Mouse (Mus musculus): ENCODE results near the gene Fbxw11. TPM values are rescaled to one million over a fixed set of nuclear protein-coding genes. Genes with fewer than 3 reads are reported as not detected.
"Not testable (repeated sequence)": the region's sequence is repeated elsewhere in the genome, so short reads cannot be mapped to it uniquely, and the experiment has no call there.

Fbxw11 gene
- polyA plus RNA-seq, 1 experiment from 2014 or later: 65.1 TPM

- ATAC-seq (ENCODE audit: insufficient number of reproducible peaks, insufficient read depth, low FRiP score, low read depth): no peak
- WGBS: 81% methylated on average over 2 of the region's 2 CpGs
Measured at GRCm38 (mm10) chr11:32714896-32715295, 72.4 kb downstream of the Fbxw11 start.

DNA sequence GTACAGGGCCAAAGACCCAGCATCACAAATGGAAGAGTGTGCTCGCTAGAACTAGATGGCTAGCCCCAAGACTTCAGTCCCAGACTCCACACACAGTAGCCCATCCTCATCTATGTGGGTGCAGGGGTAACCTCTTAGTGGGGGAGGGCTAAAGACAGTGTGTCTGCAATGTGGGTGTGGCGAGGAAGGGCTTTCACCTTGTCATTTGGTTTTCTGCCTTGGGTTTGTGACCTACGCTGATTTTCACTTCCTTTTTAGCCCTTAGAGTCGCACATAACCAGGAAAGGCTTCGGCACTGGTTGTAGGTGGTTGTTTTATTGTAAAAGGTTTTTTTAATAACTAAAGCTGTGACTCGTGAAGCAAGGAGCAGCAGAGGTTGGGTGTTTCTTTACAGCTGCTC, 73.0 kb downstream of the Fbxw11 start:
- Histone ChIP-seq H3K9me3 (ENCODE audit: control insufficient read depth, low read depth, low read length) (no peaks in the 10 kb centered on the region), H3K27ac (ENCODE audit: low read length) (no peak overlapping the region), H3K4me2 (replicated peaks; ENCODE audit: low read depth, low read length) (no peak overlapping the region), H3K4me3 (ENCODE audit: low read depth, low read length) (no peak overlapping the region), H3K4me1 (ENCODE audit: control insufficient read depth, insufficient read depth, low read length) (no peaks in the 10 kb centered on the region), H3K9ac (replicated peaks; ENCODE audit: low read depth, low read length) (no peak overlapping the region), H3K27me3 (ENCODE audit: control insufficient read depth, insufficient read depth, low read length) (no peaks in the 10 kb centered on the region), H3K36me3 (ENCODE audit: control insufficient read depth, insufficient read depth, low read length) (peaks cover 9% of the 10 kb centered on the region)
- 81% methylated on average over 6 of the region's 6 CpGs for WGBS
- ATAC-seq (ENCODE audit: insufficient number of reproducible peaks, insufficient read depth, low FRiP score, low read depth): no peak

More at GRCm38 (mm10) chr11:32714896-32715295, 72.4 kb downstream of the Fbxw11 start:
- H3K4me1 ChIP-seq (ENCODE audit: control insufficient read depth, insufficient read depth, low read length): no peaks in the 10 kb centered on the region
- H3K9me3 ChIP-seq (ENCODE audit: control insufficient read depth, low read depth, low read length): no peaks in the 10 kb centered on the region
- no peak overlapping the region for H3K4me3 ChIP-seq (ENCODE audit: low read depth, low read length)
- no peak overlapping the region for H3K27ac ChIP-seq (ENCODE audit: low read length)
- H3K27me3 ChIP-seq (ENCODE audit: control insufficient read depth, insufficient read depth, low read length): no peaks in the 10 kb centered on the region
- no peak overlapping the region for H3K4me2 ChIP-seq (replicated peaks; ENCODE audit: low read depth, low read length)
- H3K9ac ChIP-seq (replicated peaks; ENCODE audit: low read depth, low read length): no peak overlapping the region
- peaks cover 9% of the 10 kb centered on the region for H3K36me3 ChIP-seq (ENCODE audit: control insufficient read depth, insufficient read depth, low read length)

DNA sequence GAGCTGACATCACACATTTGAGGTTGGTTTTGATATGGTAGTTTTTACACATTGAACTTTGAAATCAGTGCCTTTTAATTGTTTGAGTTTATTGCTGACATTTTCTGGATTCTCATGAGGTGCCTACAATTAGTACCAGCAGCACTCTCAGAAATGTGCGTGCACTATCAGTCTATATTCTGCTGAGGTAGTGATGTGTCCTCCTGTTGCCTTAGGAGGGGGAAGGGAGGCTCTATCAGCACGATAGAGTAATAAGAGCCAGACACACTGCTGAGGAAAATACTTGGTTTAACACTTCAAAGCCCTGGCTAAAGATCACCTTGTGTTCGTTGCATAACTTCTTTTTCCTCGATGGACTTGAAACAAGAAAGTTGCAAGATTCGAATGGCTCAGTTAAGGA, 73.4 kb downstream of the Fbxw11 start:
- Histone ChIP-seq H3K4me1 (ENCODE audit: control insufficient read depth, insufficient read depth, low read length) (no peaks in the 10 kb centered on the region), H3K9me3 (ENCODE audit: control insufficient read depth, low read depth, low read length) (no peaks in the 10 kb centered on the region), H3K27ac (ENCODE audit: low read length) (no peak overlapping the region), H3K27me3 (ENCODE audit: control insufficient read depth, insufficient read depth, low read length) (no peaks in the 10 kb centered on the region), H3K36me3 (ENCODE audit: control insufficient read depth, insufficient read depth, low read length) (peaks cover 9% of the 10 kb centered on the region), H3K4me2 (replicated peaks; ENCODE audit: low read depth, low read length) (no peak overlapping the region), H3K4me3 (ENCODE audit: low read depth, low read length) (no peak overlapping the region), H3K9ac (replicated peaks; ENCODE audit: low read depth, low read length) (no peak overlapping the region)
- ATAC-seq (ENCODE audit: insufficient number of reproducible peaks, insufficient read depth, low FRiP score, low read depth): no peak
- 75% methylated on average over 5 of the region's 5 CpGs for WGBS

GRCm38 (mm10) chr11:32716876-32717275, 74.4 kb downstream of the Fbxw11 start:
- no peaks in the 10 kb centered on the region for H3K9me3 ChIP-seq (ENCODE audit: control insufficient read depth, low read depth, low read length)
- no peak for ATAC-seq (ENCODE audit: insufficient number of reproducible peaks, insufficient read depth, low FRiP score, low read depth)
- peaks cover 6% of the 10 kb centered on the region for H3K36me3 ChIP-seq (ENCODE audit: control insufficient read depth, insufficient read depth, low read length)
- H3K4me3 ChIP-seq (ENCODE audit: low read depth, low read length): no peak overlapping the region
- H3K9ac ChIP-seq (replicated peaks; ENCODE audit: low read depth, low read length): no peak overlapping the region
- H3K4me1 ChIP-seq (ENCODE audit: control insufficient read depth, insufficient read depth, low read length): no peaks in the 10 kb centered on the region
- H3K27ac ChIP-seq (ENCODE audit: low read length): no peak overlapping the region
- no peaks in the 10 kb centered on the region for H3K27me3 ChIP-seq (ENCODE audit: control insufficient read depth, insufficient read depth, low read length)
- 69% methylated on average over 4 of the region's 4 CpGs for WGBS
- no peak overlapping the region for H3K4me2 ChIP-seq (replicated peaks; ENCODE audit: low read depth, low read length)

- not testable (repeated sequence) for H3K9ac ChIP-seq (replicated peaks; ENCODE audit: low read depth, low read length); H3K36me3 ChIP-seq (ENCODE audit: control insufficient read depth, insufficient read depth, low read length); H3K9me3 ChIP-seq (ENCODE audit: control insufficient read depth, low read depth, low read length); H3K4me2 ChIP-seq (replicated peaks; ENCODE audit: low read depth, low read length); ATAC-seq (ENCODE audit: insufficient number of reproducible peaks, insufficient read depth, low FRiP score, low read depth); H3K27me3 ChIP-seq (ENCODE audit: control insufficient read depth, insufficient read depth, low read length); H3K4me3 ChIP-seq (ENCODE audit: low read depth, low read length); H3K4me1 ChIP-seq (ENCODE audit: control insufficient read depth, insufficient read depth, low read length); H3K27ac ChIP-seq (ENCODE audit: low read length)
- 92% methylated on average over 9 of the region's 9 CpGs for WGBS
Measured at GRCm38 (mm10) chr11:32717711-32718110, 75.2 kb downstream of the Fbxw11 start.

- Histone ChIP-seq H3K36me3 (ENCODE audit: control insufficient read depth, insufficient read depth, low read length) (peaks cover 4% of the 10 kb centered on the region; the same call in 1 of the 2 replicates), H3K9me3 (ENCODE audit: control insufficient read depth, low read depth, low read length) (no peaks in the 10 kb centered on the region), H3K27ac (ENCODE audit: low read length) (no peak overlapping the region), H3K4me3 (ENCODE audit: low read depth, low read length) (no peak overlapping the region), H3K9ac (replicated peaks; ENCODE audit: low read depth, low read length) (no peak overlapping the region), H3K4me2 (replicated peaks; ENCODE audit: low read depth, low read length) (no peak overlapping the region), H3K27me3 (ENCODE audit: control insufficient read depth, insufficient read depth, low read length) (no peaks in the 10 kb centered on the region), H3K4me1 (ENCODE audit: control insufficient read depth, insufficient read depth, low read length) (no peaks in the 10 kb centered on the region)
- WGBS: 51% methylated on average over 2 of the region's 2 CpGs
- 0 out of 2 replicates have a peak, but pooled peaks have one; percentile 42 for ATAC-seq (ENCODE audit: insufficient number of reproducible peaks, insufficient read depth, low FRiP score, low read depth)
Measured at GRCm38 (mm10) chr11:32718371-32718770, 75.8 kb downstream of the Fbxw11 start.

- Histone ChIP-seq H3K4me3 (ENCODE audit: low read depth, low read length) (no peak overlapping the region), H3K4me1 (ENCODE audit: control insufficient read depth, insufficient read depth, low read length) (no peaks in the 10 kb centered on the region), H3K36me3 (ENCODE audit: control insufficient read depth, insufficient read depth, low read length) (peaks cover 1% of the 10 kb centered on the region; the same call in 1 of the 2 replicates), H3K9ac (replicated peaks; ENCODE audit: low read depth, low read length) (no peak overlapping the region), H3K27ac (ENCODE audit: low read length) (no peak overlapping the region), H3K9me3 (ENCODE audit: control insufficient read depth, low read depth, low read length) (no peaks in the 10 kb centered on the region), H3K4me2 (replicated peaks; ENCODE audit: low read depth, low read length) (no peak overlapping the region), H3K27me3 (ENCODE audit: control insufficient read depth, insufficient read depth, low read length) (no peaks in the 10 kb centered on the region)
- ATAC-seq (ENCODE audit: insufficient number of reproducible peaks, insufficient read depth, low FRiP score, low read depth): no peak
- WGBS: 90% methylated on average over 4 of the region's 4 CpGs
Measured at GRCm38 (mm10) chr11:32718979-32719378, 76.5 kb downstream of the Fbxw11 start.

DNA sequence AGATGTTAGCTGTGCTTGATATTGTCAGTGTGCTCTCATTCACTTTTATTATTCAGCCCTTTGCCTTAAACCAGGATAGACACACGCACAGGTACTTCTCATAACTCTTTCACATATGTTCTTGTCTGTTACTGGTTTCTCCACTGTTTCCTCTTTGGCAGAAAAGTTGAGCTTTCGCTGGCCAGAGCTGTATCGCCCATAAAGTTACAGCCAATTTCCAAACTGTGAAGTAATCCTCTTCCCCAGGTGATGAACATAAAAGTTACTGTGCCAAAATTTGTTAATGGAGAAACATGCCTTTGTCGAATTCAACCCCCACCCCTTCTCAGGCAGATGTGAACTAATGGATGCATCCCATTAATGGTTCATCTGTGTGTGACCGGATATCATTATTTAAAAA, 80.1 kb downstream of the Fbxw11 start:
- no peak overlapping the region for H3K4me3 ChIP-seq (ENCODE audit: low read depth, low read length)
- no peaks in the 10 kb centered on the region for H3K36me3 ChIP-seq (ENCODE audit: control insufficient read depth, insufficient read depth, low read length)
- no peaks in the 10 kb centered on the region for H3K4me1 ChIP-seq (ENCODE audit: control insufficient read depth, insufficient read depth, low read length)
- ATAC-seq (ENCODE audit: insufficient number of reproducible peaks, insufficient read depth, low FRiP score, low read depth): no peak
- no peaks in the 10 kb centered on the region for H3K27me3 ChIP-seq (ENCODE audit: control insufficient read depth, insufficient read depth, low read length)
- no peaks in the 10 kb centered on the region for H3K9me3 ChIP-seq (ENCODE audit: control insufficient read depth, low read depth, low read length)
- H3K27ac ChIP-seq (ENCODE audit: low read length): no peak overlapping the region
- H3K4me2 ChIP-seq (replicated peaks; ENCODE audit: low read depth, low read length): no peak overlapping the region
- 72% methylated on average over 5 of the region's 5 CpGs for WGBS
- H3K9ac ChIP-seq (replicated peaks; ENCODE audit: low read depth, low read length): no peak overlapping the region

GRCm38 (mm10) chr11:32723287-32723686, 80.8 kb downstream of the Fbxw11 start:
- 78% methylated on average over 2 of the region's 2 CpGs for WGBS
- ATAC-seq (ENCODE audit: insufficient number of reproducible peaks, insufficient read depth, low FRiP score, low read depth): no peak
- Histone ChIP-seq H3K27ac (ENCODE audit: low read length) (no peak overlapping the region), H3K4me1 (ENCODE audit: control insufficient read depth, insufficient read depth, low read length) (no peaks in the 10 kb centered on the region), H3K4me3 (ENCODE audit: low read depth, low read length) (no peak overlapping the region), H3K9me3 (ENCODE audit: control insufficient read depth, low read depth, low read length) (no peaks in the 10 kb centered on the region), H3K4me2 (replicated peaks; ENCODE audit: low read depth, low read length) (no peak overlapping the region), H3K36me3 (ENCODE audit: control insufficient read depth, insufficient read depth, low read length) (no peaks in the 10 kb centered on the region; the same call in 1 of the 2 replicates), H3K27me3 (ENCODE audit: control insufficient read depth, insufficient read depth, low read length) (no peaks in the 10 kb centered on the region), H3K9ac (replicated peaks; ENCODE audit: low read depth, low read length) (no peak overlapping the region)
